Mouse (Mus musculus): ENCODE measurements at regions not wholly inside any gene's neighbourhood (a gene's known extent, or its start where the extent isn't known, plus 50 kb on each side); places are given as distances from the start of the nearest gene placed in this dataset.

- TF ChIP-seq CTCF (IDR thresholded peaks at IDR 0.05; ENCODE audit: borderline replicate concordance, insufficient read depth, low read depth, low read length): no peak
- no peak for TF ChIP-seq POLR2A (IDR thresholded peaks at IDR 0.05; ENCODE audit: borderline replicate concordance, insufficient read depth, low read length)
Observed at GRCm38 (mm10) chr8:26535816-26536215, 416.5 kb downstream of the Gm45692 start.

Measured in cerebellum, adult 2 months (tissue).